Mouse (Mus musculus) adrenal gland, postnatal 36 days (tissue): ENCODE measurements around the gene Arhgdib. TPM values are rescaled to one million over a fixed set of nuclear protein-coding genes. Genes with fewer than 3 reads are reported as not detected.

Experiments
- DNase-seq, 2 experiments: peaks; one replicate each; pipeline ENCODE4 v3.0.0; 2021; ENCODE audit warnings: mixed read lengths in 1 of 2
- total RNA-seq, 2 experiments: library from RNA; stranded (reverse); gene quantifications; 2 replicates each; pipeline ENCODE4 v1.2.3; 2021

Gene Arhgdib
- total RNA-seq, 2 experiments from 2014 or later, result 20.4 to 24.2 TPM

- peak; percentile 49 to 80 for DNase-seq
Measured at GRCm38 (mm10) chr6:136920320-136921257, 21.1 kb downstream of the Arhgdib start.

GRCm38 (mm10) chr6:136917885-136918284 is 23.8 kb downstream of the Arhgdib start:
- DNase-seq, result no peak

- DNase-seq, result no peak
Measured at GRCm38 (mm10) chr6:136915721-136916395, 25.8 kb downstream of the Arhgdib start.

GRCm38 (mm10) chr6:136914234-136914633 is 27.5 kb downstream of the Arhgdib start:
- DNase-seq, result no peak

GRCm38 (mm10) chr6:136913384-136914126 is 28.1 kb downstream of the Arhgdib start:
- peak; percentile 28 to 44 for DNase-seq

GRCm38 (mm10) chr6:136912751-136913265 is 28.9 kb downstream of the Arhgdib start:
- DNase-seq, result no peak

- DNase-seq, result peak in 1 of 2 experiments; percentile 37
Measured at GRCm38 (mm10) chr6:136910247-136910890, 31.3 kb downstream of the Arhgdib start.

GRCm38 (mm10) chr6:136906937-136907293 is 34.8 kb downstream of the Arhgdib start:
- no peak for DNase-seq

GRCm38 (mm10) chr6:136906283-136906936 is 35.3 kb downstream of the Arhgdib start:
- DNase-seq, result no peak

GRCm38 (mm10) chr6:136903885-136904470 is 37.7 kb downstream of the Arhgdib start:
- no peak for DNase-seq

- no peak for DNase-seq
Measured at GRCm38 (mm10) chr6:136902527-136902926, 39.2 kb downstream of the Arhgdib start.

GRCm38 (mm10) chr6:136901010-136901409 is 40.7 kb downstream of the Arhgdib start:
- DNase-seq, result no peak

GRCm38 (mm10) chr6:136900369-136901009 is 41.2 kb downstream of the Arhgdib start:
- DNase-seq, result no peak

- DNase-seq, result no peak
Measured at GRCm38 (mm10) chr6:136898954-136899353, 42.7 kb downstream of the Arhgdib start.

- DNase-seq, result no peak
Measured at GRCm38 (mm10) chr6:136898222-136898621, 43.5 kb downstream of the Arhgdib start.

GRCm38 (mm10) chr6:136897789-136898188 is 43.9 kb downstream of the Arhgdib start:
- no peak for DNase-seq

- no peak for DNase-seq
Measured at GRCm38 (mm10) chr6:136894532-136895339, 47.0 kb downstream of the Arhgdib start.

- DNase-seq, result no peak
Measured at GRCm38 (mm10) chr6:136892002-136892401, 49.7 kb downstream of the Arhgdib start.

- DNase-seq, result no peak
Measured at GRCm38 (mm10) chr6:136889554-136889953, 52.1 kb downstream of the Arhgdib start.
